Mouse (Mus musculus) spleen, postnatal 14 days (tissue): ENCODE results near the gene Ace3.

Experiments
- DNase-seq, 2 experiments: peaks; one replicate each; pipeline ENCODE4 v3.0.0; 2021 to 2022; ENCODE audit warnings: low spot score in 2 of 2

Gene Ace3

GRCm38 (mm10) chr11:105994375-105994774 lies at the start of gene Ace3:
Gene Ace3, plus strand, starts transcription at chr11:105994675.
- DNase-seq, result no peak

GRCm38 (mm10) chr11:105944770-105945672 lies 49.5 kb upstream of the Ace3 start:
- no peak for DNase-seq

- no peak for DNase-seq
Observed at GRCm38 (mm10) chr11:105946694-105947154, 47.8 kb upstream of the Ace3 start.

- DNase-seq, result no peak
Observed at GRCm38 (mm10) chr11:105948255-105948654, 46.2 kb upstream of the Ace3 start.

GRCm38 (mm10) chr11:105950519-105950918 lies 44.0 kb upstream of the Ace3 start:
- DNase-seq, result no peak

GRCm38 (mm10) chr11:105951601-105952044 lies 42.9 kb upstream of the Ace3 start:
- DNase-seq, result no peak

GRCm38 (mm10) chr11:105952111-105952510 lies 42.4 kb upstream of the Ace3 start:
- no peak for DNase-seq

GRCm38 (mm10) chr11:105952911-105953386 lies 41.5 kb upstream of the Ace3 start, which contains the start of gene Cyb561:
Gene Cyb561, minus strand, starts transcription at chr11:105953336.
- no peak for DNase-seq

GRCm38 (mm10) chr11:105953402-105953801 lies 41.1 kb upstream of the Ace3 start:
- DNase-seq, result no peak

GRCm38 (mm10) chr11:105955815-105956430 lies 38.6 kb upstream of the Ace3 start:
- no peak for DNase-seq

- DNase-seq, result no peak
Observed at GRCm38 (mm10) chr11:105957501-105957900, 37.0 kb upstream of the Ace3 start.

GRCm38 (mm10) chr11:105958566-105958965 lies 35.9 kb upstream of the Ace3 start:
- no peak for DNase-seq

- no peak for DNase-seq
Observed at GRCm38 (mm10) chr11:105959355-105959754, 35.1 kb upstream of the Ace3 start.

GRCm38 (mm10) chr11:105964691-105965090 lies 29.8 kb upstream of the Ace3 start:
- no peak for DNase-seq

- no peak for DNase-seq
Observed at GRCm38 (mm10) chr11:105966288-105966687, 28.2 kb upstream of the Ace3 start.

- DNase-seq, result no peak
Observed at GRCm38 (mm10) chr11:105967741-105968574, 26.5 kb upstream of the Ace3 start, which contains the start of gene Ace. Gene Ace, plus strand, starts transcription at chr11:105967945.

GRCm38 (mm10) chr11:105968948-105969347 lies 25.5 kb upstream of the Ace3 start:
- no peak for DNase-seq

GRCm38 (mm10) chr11:105969516-105969915 lies 25.0 kb upstream of the Ace3 start:
- DNase-seq, result no peak

- no peak for DNase-seq
Observed at GRCm38 (mm10) chr11:105974593-105974992, 19.9 kb upstream of the Ace3 start.

GRCm38 (mm10) chr11:105975050-105975449 lies 19.4 kb upstream of the Ace3 start:
- no peak for DNase-seq

GRCm38 (mm10) chr11:105975636-105976035 lies 18.8 kb upstream of the Ace3 start:
- no peak for DNase-seq

GRCm38 (mm10) chr11:105978232-105978631 lies 16.2 kb upstream of the Ace3 start:
- no peak for DNase-seq
